Mouse (Mus musculus) embryonic facial prominence, embryonic 14.5 days (tissue): ENCODE data around the gene Plcb4. TPM values are rescaled to one million over a fixed set of nuclear protein-coding genes. Genes with fewer than 3 reads are reported as not detected.

ENCODE experiments used
- ATAC-seq: fragments of 200-750 bp; cut with Nextera tagmentation; 2 replicates; pipeline ENCODE4 v1.8.0; 2017; ENCODE audit warnings: low read depth, moderate number of reproducible peaks, moderate TSS enrichment
- DNase-seq: peaks from one replicate; pipeline ENCODE4 v3.0.0-alpha.2; 2015; ENCODE audit warnings: low spot score
- H3K27ac ChIP-seq: fragments of 300-500 bp; sonication (generic); replicated peaks from 2 replicates; pipeline ENCODE4 v1.5.1; 2014; ENCODE audit warnings: low read depth, mild to moderate bottlenecking, low read length, moderate library complexity
- H3K27me3 ChIP-seq: fragments of 300-500 bp; sonication (generic); replicated peaks from 2 replicates; pipeline ENCODE4 v1.6.1; 2014; ENCODE audit warnings: low read length; ENCODE audit not compliant: control insufficient read depth, insufficient read depth
- H3K36me3 ChIP-seq: fragments of 300-500 bp; sonication (generic); 2 replicates; pipeline ENCODE4 v1.6.1; 2014; ENCODE audit warnings: low read length, mixed read lengths; ENCODE audit not compliant: control insufficient read depth, insufficient read depth
- H3K4me1 ChIP-seq: fragments of 300-500 bp; sonication (generic); 2 replicates; pipeline ENCODE4 v1.6.1; 2014; ENCODE audit warnings: antibody characterized with exemption, low read length; ENCODE audit not compliant: control insufficient read depth, insufficient read depth
- H3K4me2 ChIP-seq: fragments of 300-500 bp; sonication (generic); 2 replicates; pipeline ENCODE4 v1.6.1; 2014; ENCODE audit warnings: low read depth, mild to moderate bottlenecking, low read length, moderate library complexity, mixed read lengths
- H3K4me3 ChIP-seq: fragments of 300-500 bp; sonication (generic); 2 replicates; pipeline ENCODE4 v1.5.1; 2014; ENCODE audit warnings: low read depth, mild to moderate bottlenecking, low read length
- H3K9ac ChIP-seq: fragments of 300-500 bp; sonication (generic); 2 replicates; pipeline ENCODE4 v1.6.1; 2014; ENCODE audit warnings: low read depth, mild to moderate bottlenecking, low read length, moderate library complexity, mixed read lengths
- H3K9me3 ChIP-seq: fragments of 300-500 bp; sonication (generic); 2 replicates; pipeline ENCODE4 v1.6.1; 2016; ENCODE audit warnings: low read length; ENCODE audit not compliant: control insufficient read depth
- WGBS: fragments of 180-500 bp; shearing (Covaris S2); extraction: QIAGEN DNeasy Blood & Tissue Kit; methylation state at CpG from one replicate; pipeline ENCODE4 v1.1.7; 2014; 5-methylcytosine and 5-hydroxymethylcytosine counted together
- polyA plus RNA-seq: library from polyadenylated mRNA; unstranded; fragments of >200 nt; fragmentation: Nextera tagmentation; extraction: Ambion mirVana; gene quantifications from 2 replicates; pipeline ENCODE4 v1.2.1, GENCODE M21; 2014

Gene Plcb4
- polyA plus RNA-seq, 1 experiment from 2014 or later: 20.8 TPM

DNA sequence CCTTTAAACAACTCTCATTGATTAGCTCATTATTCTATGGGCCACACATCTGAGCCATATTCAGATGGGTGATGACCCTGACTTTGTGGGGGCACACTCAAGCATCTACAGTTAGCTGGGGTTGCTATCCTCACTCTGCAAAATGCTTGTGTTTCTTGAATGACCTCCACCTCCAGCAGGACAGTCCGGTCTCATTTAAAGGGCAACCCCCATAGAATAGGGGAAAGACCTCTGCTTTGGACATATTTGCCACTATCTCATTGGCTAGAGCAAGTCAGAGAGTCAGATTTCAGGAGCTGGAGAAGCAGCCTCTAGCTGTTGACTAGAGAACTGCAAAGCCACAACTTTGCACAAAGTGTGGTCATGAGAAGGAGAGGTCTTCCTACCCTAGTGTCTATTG lies 340.6 kb downstream of the Plcb4 start:
- Histone ChIP-seq H3K27ac (no peak overlapping the region), H3K4me3 (no peak overlapping the region), H3K9ac (no peak overlapping the region), H3K4me2 (no peak overlapping the region), H3K4me1 (no peaks in the 10 kb centered on the region), H3K9me3 (no peaks in the 10 kb centered on the region), H3K27me3 (no peaks in the 10 kb centered on the region), H3K36me3 (no peaks in the 10 kb centered on the region)
- no peak for DNase-seq
- no peak for ATAC-seq
- WGBS: 61% methylated on average over 1 of the region's 1 CpGs

DNA sequence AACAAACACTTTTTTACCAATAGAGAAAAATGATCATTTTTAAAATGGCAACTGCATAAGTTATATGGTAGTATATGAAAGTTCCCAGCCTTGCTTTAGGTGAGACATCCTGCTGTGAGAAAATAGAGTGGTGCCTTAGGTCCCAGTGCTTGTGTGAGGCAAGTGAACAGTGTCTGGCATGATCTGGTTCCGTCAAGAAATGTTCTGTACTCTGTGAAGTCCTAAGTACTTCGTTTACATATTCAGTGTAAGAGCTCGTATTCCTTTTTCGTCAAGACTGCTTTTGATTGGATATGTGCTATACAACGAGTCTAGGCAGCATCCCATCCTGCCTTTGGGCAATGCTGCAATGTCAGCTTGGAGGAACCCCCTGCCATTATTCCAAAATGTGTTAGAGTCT lies 342.1 kb downstream of the Plcb4 start:
- no peaks in the 10 kb centered on the region for H3K27me3 ChIP-seq
- DNase-seq: no peak
- WGBS: 75% methylated on average over 5 of the region's 5 CpGs
- no peak for ATAC-seq
- H3K27ac ChIP-seq: no peak overlapping the region
- no peak overlapping the region for H3K4me3 ChIP-seq
- H3K4me1 ChIP-seq: no peaks in the 10 kb centered on the region
- H3K9ac ChIP-seq: no peak overlapping the region
- H3K9me3 ChIP-seq: no peaks in the 10 kb centered on the region
- no peaks in the 10 kb centered on the region for H3K36me3 ChIP-seq
- H3K4me2 ChIP-seq: no peak overlapping the region

DNA sequence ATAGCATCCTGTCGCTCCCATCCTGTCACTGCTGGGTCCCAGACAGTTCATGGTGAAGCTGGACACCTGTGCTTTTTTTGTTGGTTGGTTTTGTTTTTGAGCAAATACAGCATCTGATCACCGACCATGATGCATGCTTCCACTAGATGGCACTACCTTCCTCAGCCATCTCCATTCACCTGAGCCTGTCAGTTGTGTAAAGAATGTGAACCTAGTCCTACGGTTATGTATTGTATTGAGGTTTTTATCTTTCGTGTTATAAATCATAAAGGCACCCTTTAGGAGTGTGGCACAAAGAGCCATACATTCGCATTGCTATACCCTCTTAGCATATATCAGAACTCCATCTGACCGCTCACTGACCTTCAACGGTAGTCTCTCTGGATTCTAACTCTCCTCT lies 343.3 kb downstream of the Plcb4 start:
- WGBS: 54% methylated on average over 7 of the region's 7 CpGs

GRCm38 (mm10) chr2:136003836-136004235 lies 345.0 kb downstream of the Plcb4 start:
- H3K4me3 ChIP-seq: no peak overlapping the region
- no peaks in the 10 kb centered on the region for H3K9me3 ChIP-seq
- H3K36me3 ChIP-seq: no peaks in the 10 kb centered on the region
- H3K27me3 ChIP-seq: no peaks in the 10 kb centered on the region
- H3K4me1 ChIP-seq: no peaks in the 10 kb centered on the region
- no peak overlapping the region for H3K4me2 ChIP-seq
- ATAC-seq (no peak), DNase-seq (no peak)
- WGBS: 81% methylated on average over 1 of the region's 1 CpGs
- no peak overlapping the region for H3K9ac ChIP-seq
- no peak overlapping the region for H3K27ac ChIP-seq

More for the DNA sequence above, 343.3 kb downstream of the Plcb4 start:
- 0 out of 2 replicates have a peak, but pooled peaks have one; percentile 47 for ATAC-seq
- H3K27ac ChIP-seq: no peak overlapping the region
- H3K36me3 ChIP-seq: no peaks in the 10 kb centered on the region
- no peaks in the 10 kb centered on the region for H3K27me3 ChIP-seq
- DNase-seq: peak; percentile 15
- H3K9ac ChIP-seq: no peak overlapping the region
- H3K9me3 ChIP-seq: no peaks in the 10 kb centered on the region
- no peak overlapping the region for H3K4me2 ChIP-seq
- no peak overlapping the region for H3K4me3 ChIP-seq
- no peaks in the 10 kb centered on the region for H3K4me1 ChIP-seq

GRCm38 (mm10) chr2:136006280-136006679 lies 347.5 kb downstream of the Plcb4 start:
- Histone ChIP-seq H3K27me3 (no peaks in the 10 kb centered on the region), H3K9ac (no peak overlapping the region), H3K27ac (no peak overlapping the region), H3K4me1 (no peaks in the 10 kb centered on the region), H3K9me3 (no peaks in the 10 kb centered on the region), H3K4me2 (no peak overlapping the region), H3K36me3 (no peaks in the 10 kb centered on the region), H3K4me3 (no peak overlapping the region)
- DNase-seq (no peak), ATAC-seq (no peak)
- WGBS: 92% methylated on average over 5 of the region's 5 CpGs

- DNase-seq: no peak
- no peaks in the 10 kb centered on the region for H3K9me3 ChIP-seq
- H3K36me3 ChIP-seq: no peaks in the 10 kb centered on the region
- H3K4me2 ChIP-seq: no peak overlapping the region
- H3K9ac ChIP-seq: no peak overlapping the region
- H3K27me3 ChIP-seq: no peaks in the 10 kb centered on the region
- 77% methylated on average over 9 of the region's 9 CpGs for WGBS
- ATAC-seq: no peak
- H3K4me3 ChIP-seq: no peak overlapping the region
- H3K27ac ChIP-seq: no peak overlapping the region
- no peaks in the 10 kb centered on the region for H3K4me1 ChIP-seq
Observed at GRCm38 (mm10) chr2:136012759-136013158, 353.9 kb downstream of the Plcb4 start.

DNA sequence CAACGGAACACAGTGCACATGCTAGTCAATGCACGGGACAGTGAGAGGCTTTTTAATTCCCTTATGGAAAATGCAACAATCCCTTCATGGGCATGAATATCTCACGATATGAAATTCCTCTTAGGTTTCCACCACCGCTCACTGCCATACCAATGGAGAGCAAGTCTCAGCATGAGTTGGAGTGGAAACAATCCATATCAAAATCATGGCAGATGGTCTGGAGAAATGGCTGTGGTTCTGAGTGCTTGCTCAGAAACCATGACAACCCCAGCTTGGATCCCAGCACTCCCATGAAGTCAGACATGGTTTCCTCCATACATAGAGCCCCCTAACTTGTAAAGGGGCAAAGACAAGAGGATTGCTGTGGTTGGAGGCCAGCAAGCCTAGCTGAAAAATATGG lies 389.7 kb downstream of the Plcb4 start:
- DNase-seq (no peak), ATAC-seq (no peak)
- Histone ChIP-seq H3K27me3 (peaks cover 3% of the 10 kb centered on the region; the same call in 1 of the 2 replicates), H3K9me3 (no peaks in the 10 kb centered on the region), H3K4me2 (no peak overlapping the region), H3K4me3 (no peak overlapping the region), H3K4me1 (peaks cover 13% of the 10 kb centered on the region), H3K27ac (no peak overlapping the region), H3K9ac (no peak overlapping the region), H3K36me3 (no peaks in the 10 kb centered on the region)
- 89% methylated on average over 4 of the region's 4 CpGs for WGBS

DNA sequence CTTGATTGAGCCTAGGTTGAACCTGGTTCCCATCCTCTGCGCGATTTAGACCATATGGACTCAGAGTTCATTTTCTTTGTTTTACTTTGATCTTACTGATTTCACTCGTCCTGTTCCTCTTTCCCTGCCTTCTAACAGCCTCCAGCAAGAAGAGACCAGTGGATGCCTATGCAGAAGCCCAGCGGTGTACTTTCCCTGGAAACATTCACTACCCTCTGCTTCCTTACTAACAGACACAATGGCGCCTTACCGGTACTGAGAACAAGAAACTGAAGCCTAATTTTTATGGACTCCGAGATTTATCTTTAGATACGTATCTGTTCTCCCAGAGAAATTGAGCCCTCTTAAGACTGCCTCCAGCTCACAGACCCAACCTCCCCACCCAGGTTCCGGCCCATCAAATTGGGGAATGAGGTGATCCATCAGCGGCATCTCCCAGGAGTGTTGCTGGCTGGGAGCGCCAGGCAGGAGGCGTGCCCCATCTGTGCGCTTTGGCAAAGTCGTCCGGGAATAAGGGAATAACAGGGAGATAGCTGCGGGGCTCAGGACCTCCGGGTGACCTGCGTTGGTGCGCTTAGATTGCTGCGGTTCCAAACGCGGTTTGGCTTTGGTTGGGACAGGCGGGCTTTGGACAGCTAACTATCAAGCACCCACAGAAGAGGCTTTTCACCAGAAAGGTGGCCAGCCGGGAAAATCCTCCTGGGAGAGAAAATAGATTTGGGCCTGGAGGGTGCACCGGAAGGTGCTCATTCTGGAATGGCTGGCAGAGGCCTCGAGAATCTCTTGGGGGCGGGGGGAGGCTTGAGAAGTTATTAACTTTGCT lies 392.2 kb downstream of the Plcb4 start:
- DNase-seq: no peak
- peak; percentile 62 for ATAC-seq
- no peaks in the 10 kb centered on the region for H3K9me3 ChIP-seq
- no peak overlapping the region for H3K27ac ChIP-seq
- WGBS: 12% methylated on average over 27 of the region's 27 CpGs
- peaks cover 13% of the 10 kb centered on the region for H3K4me1 ChIP-seq
- H3K4me3 ChIP-seq: peak overlapping the region; percentile 29
- H3K4me2 ChIP-seq: peak overlapping the region; percentile 59
- H3K27me3 ChIP-seq: peaks cover 3% of the 10 kb centered on the region; the same call in 1 of the 2 replicates
- no peaks in the 10 kb centered on the region for H3K36me3 ChIP-seq
- H3K9ac ChIP-seq: 0 out of 2 replicates have a peak overlapping the region, but pooled peaks have one; percentile 2
